Mouse (Mus musculus) left cerebral cortex, postnatal 36 days (tissue): Measurements from ENCODE around the gene Rac3. TPM values are rescaled to one million over a fixed set of nuclear protein-coding genes. Genes with fewer than 3 reads are reported as not detected.
"Not testable (repeated sequence)": the region's sequence is repeated elsewhere in the genome, so short reads cannot be mapped to it uniquely, and the experiment has no call there.

Experiments
- DNase-seq, 2 experiments: peaks; one replicate each; pipeline ENCODE4 v3.0.0; 2021 to 2022; ENCODE audit warnings: low spot score in 2 of 2, mixed read lengths in 1 of 2
- intact Hi-C: fragments of 180-260 bp; cut with DNase I; formaldehyde crosslinking; loops from one replicate; pipeline ENCODE4 v1.15.1; 2025
- total RNA-seq, 2 experiments: library from RNA; stranded (reverse); gene quantifications; 2 replicates each; pipeline ENCODE4 v1.2.3; 2021

Rac3 gene
- total RNA-seq = 10 to 100 TPM; 34.7 to 39.9 TPM

DNA sequence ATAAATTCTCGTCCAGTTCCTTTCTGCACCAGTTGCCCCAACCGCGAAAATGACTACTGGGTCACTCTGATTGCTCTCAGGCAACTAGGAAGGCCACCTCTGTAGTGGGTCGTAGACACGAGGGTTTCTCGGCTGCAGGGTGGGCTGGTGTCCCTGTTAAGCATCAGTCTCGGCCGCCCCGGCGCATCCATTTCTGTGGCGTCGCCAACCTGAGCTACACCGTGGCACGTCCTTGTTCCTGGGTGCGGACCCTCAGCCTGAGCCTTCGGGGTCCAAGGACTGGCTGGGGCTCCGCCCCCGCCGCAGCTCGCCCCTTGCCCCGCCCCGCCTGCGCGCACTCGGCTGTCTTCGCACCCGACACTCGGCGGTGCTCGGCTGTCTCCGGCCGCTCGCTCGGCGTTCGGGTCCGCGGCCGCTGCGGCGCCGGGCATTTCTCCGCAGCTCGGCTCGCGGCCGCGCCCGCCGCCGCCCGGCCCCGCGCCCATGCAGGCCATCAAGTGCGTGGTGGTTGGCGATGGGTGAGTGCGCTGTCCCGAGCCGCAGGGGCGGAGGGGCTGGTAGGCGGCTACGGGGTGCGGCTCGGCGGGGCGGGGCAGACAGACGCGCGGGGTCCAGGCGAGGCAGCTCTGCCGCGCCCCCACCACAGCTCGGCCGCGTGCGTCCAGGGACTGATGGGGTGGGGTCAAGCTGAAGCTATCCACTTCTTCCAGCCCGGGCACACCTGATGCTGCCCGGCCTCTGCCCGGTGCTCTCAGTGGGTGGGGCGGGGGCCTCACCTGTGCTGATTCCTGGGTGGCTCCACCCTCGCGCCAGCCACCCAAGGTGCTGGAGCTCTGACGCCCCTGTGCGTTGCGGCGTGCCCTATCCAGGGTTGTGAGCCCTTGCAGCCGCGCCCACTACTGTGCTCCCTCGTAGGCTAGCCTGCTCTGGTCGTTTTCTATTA lies at the start of gene Rac3:
Rac3 (plus strand) TSS at position 347 of the 943 bp plus-strand sequence.
- intact Hi-C loops = no loop called here
- DNase-seq = peak; percentile 61 to 68

GRCm38 (mm10) chr11:120672687-120673593 lies 48.3 kb upstream of the Rac3 start, which contains the start of gene Aspscr1:
Gene Aspscr1, plus strand, starts transcription at chr11:120672973.
- intact Hi-C loops = loop anchor here (5.0 kb wide), 1 partner anchor 34 kb away; no protein-coding TSS in a partner anchor
- peak; percentile 91 to 96 for DNase-seq

GRCm38 (mm10) chr11:120673594-120674122 lies 47.6 kb upstream of the Rac3 start:
- intact Hi-C loops = loop anchor here (5.0 kb wide), 1 partner anchor 34 kb away; no protein-coding TSS in a partner anchor
- no peak for DNase-seq

- intact Hi-C loops, DNase-seq: not testable (repeated sequence)
Measured at GRCm38 (mm10) chr11:120675875-120676274, 45.4 kb upstream of the Rac3 start.

DNA sequence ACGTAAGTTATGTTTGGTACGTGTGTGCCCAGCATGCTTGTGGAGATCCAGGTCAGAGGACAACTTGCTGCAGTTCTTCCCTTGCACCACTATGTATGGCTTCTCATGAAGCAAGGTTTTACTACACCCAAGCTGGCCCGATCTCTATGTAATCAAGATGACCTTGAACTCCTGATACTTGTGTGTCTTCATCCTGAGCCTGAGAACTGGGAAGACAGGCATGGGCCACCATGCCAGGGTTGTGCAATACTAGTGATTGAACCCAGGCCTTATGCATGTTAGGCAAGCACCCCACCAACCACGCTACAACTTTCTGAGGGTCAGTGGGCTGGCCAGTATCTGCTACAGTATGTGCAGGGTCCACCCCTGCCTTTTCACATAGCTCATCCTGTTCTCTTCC lies 44.3 kb upstream of the Rac3 start:
- intact Hi-C loops = no loop called here
- DNase-seq = no peak

DNA sequence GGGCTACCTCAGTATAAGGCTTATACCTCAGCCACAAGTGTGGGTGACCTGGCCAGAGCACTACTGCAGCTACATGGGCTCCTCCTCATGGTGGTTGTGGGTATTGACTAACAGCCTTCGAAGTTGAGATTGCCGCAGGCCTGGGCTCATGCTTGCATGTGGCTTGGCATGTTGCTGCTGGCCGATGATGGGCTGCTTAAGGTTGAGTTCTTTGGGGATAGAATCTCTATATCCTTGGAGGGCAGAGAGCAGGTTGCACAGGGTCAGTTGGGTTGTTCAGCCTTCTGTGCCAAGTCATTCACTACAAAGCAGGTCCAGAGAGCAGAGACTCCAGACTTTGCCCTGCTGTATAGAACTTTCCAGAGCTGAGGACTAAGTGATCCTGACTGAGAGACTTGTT lies 41.4 kb upstream of the Rac3 start:
- no peak for DNase-seq

DNA sequence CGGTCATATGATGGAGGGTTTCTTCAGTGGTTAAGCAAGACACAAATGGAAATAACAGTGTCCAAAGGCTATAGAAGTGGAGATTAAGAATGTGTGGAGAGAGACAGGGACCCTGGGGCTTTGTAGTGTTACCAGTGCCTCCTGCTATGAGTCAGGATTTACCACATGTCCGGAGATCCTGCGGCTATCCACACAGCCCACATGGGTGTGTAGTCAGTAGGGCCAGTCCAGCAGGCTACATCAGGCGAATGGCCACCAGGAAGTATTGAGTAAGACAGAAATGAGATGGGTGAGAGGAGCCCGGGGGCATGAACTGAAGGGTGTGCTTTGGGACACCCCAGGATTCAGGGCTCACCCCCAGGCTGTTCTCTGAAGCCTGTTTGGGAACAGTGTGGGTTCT lies 38.6 kb upstream of the Rac3 start:
- intact Hi-C loops = no loop called here
- DNase-seq = no peak

More for the DNA sequence above, 41.4 kb upstream of the Rac3 start:
- intact Hi-C loops = no loop called here

DNA sequence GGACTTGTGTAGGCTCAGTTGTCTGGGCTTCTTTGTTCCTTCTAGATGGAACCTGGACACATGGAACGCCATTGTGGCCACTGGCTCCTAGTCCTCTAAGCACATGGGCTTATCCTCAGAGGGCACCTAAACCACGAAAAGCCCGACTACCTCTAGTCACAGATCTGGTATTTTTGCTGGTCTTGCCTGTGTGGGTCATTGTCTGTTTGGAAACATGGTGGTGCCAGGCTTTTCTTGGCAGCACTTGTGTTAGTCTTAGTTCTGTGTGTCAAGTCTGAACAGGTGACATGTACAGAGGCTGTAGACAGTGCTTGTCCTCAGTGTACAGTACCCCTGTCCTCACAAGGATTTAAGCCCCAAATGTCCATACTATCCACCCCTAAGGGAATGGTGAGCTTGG lies 37.7 kb upstream of the Rac3 start:
- intact Hi-C loops = no loop called here
- no peak for DNase-seq

DNA sequence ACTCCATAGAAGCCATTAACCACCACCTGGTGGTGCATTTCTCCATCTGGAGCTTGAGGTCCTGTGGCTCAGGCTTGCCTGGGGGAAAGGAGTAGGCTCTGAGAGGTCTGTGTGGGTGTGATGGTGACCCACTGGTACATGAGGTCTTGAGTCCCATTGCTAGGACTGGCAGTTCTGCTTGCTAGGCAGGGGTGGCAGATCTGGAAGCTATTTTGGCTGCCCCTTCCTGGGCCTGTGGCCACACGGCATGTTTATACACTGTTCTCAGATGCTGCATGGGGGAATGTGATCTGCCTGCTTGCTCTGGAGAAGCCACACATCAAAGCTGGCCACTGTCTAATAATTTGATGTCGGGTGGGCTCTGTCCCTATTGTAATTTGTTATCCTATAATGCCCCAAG lies 37.2 kb upstream of the Rac3 start:
- DNase-seq = no peak
- intact Hi-C loops = no loop called here

DNA sequence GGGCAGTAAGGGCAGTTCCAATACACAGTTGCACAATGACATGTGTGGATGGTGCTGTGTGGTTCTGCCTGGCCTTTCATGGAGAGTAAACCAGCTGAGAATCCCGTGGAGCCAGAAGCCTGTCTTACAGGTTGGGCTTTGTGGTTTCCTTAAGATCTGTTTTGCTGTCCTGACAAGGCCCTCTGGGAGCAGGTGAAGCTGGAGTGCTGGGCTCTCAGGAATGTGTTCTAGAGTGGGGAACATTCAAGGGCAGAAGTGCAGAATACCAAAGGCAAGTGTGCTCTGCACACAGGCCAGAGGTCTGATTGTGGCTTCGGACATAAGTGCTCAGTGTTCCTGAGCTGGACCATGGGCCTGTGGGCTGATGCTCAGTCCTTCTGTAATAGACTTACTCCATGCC lies 36.6 kb upstream of the Rac3 start:
- intact Hi-C loops = no loop called here

GRCm38 (mm10) chr11:120686650-120687272 lies 34.5 kb upstream of the Rac3 start:
- no peak for DNase-seq
- intact Hi-C loops = no loop called here

More for the DNA sequence above, 36.6 kb upstream of the Rac3 start:
- no peak for DNase-seq

DNA sequence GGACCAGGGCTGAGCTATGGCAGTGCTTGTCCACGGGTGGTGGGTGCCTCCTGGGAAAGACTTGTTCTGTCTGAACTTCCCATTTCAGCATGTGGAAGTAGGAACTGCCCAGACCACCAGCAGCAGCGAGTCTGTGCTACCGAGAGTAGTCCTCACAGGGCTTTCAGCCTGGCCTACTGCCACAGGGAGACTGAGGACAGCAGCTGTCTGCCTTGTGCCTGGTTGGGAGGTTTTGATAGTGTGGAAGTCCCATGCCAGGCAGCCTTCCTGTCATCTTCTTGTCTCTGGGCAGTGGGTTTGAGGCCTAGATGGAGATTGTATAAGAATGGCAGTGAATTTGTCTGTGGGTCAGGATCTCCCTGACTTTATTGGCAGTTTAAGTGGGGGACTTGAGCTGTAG lies 31.9 kb upstream of the Rac3 start:
- DNase-seq = no peak
- intact Hi-C loops = no loop called here

- peak in 1 of 2 experiments; percentile 21 for DNase-seq
Measured at GRCm38 (mm10) chr11:120692471-120693011, 28.7 kb upstream of the Rac3 start.

GRCm38 (mm10) chr11:120693461-120693860 lies 27.8 kb upstream of the Rac3 start:
- intact Hi-C loops = no loop called here
- DNase-seq = no peak

More at GRCm38 (mm10) chr11:120692471-120693011, 28.7 kb upstream of the Rac3 start:
- intact Hi-C loops = no loop called here

GRCm38 (mm10) chr11:120695184-120695583 lies 26.1 kb upstream of the Rac3 start:
- DNase-seq = no peak
- intact Hi-C loops = no loop called here

GRCm38 (mm10) chr11:120695641-120696040 lies 25.6 kb upstream of the Rac3 start:
- intact Hi-C loops = no loop called here
- DNase-seq = no peak

- intact Hi-C loops = no loop called here
- DNase-seq = no peak
Measured at GRCm38 (mm10) chr11:120696568-120696967, 24.7 kb upstream of the Rac3 start.

DNA sequence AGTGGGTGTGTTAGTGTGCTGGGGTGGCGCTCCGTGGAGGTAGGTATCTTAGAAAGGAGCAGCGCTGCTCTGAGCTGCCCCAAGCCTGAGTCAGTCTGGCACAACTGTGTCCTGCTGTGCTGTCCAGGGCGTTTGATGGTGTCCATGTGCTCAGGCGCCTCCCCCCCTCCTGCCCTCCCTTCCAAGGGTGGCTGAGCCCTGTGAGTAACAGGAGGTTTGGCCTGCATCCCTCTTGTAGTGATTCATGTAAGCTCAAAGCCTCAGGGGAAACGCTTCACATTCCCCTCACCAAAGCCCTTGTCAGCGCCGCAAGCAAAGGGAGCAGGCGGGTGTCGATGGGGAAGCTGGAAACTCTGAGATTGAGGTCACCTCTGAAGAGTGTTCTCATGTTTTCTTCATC lies 23.5 kb upstream of the Rac3 start:
- intact Hi-C loops = no loop called here
- DNase-seq = no peak
